Mouse (Mus musculus): ENCODE results near the gene Ppfibp1. TPM values are rescaled to one million over a fixed set of nuclear protein-coding genes. Genes with fewer than 3 reads are reported as not detected.
"Not testable (repeated sequence)": the region's sequence is repeated elsewhere in the genome, so short reads cannot be mapped to it uniquely, and the experiment has no call there.

Ppfibp1 gene
- polyA plus RNA-seq, 1 experiment from 2014 or later = 25.0 TPM

DNA sequence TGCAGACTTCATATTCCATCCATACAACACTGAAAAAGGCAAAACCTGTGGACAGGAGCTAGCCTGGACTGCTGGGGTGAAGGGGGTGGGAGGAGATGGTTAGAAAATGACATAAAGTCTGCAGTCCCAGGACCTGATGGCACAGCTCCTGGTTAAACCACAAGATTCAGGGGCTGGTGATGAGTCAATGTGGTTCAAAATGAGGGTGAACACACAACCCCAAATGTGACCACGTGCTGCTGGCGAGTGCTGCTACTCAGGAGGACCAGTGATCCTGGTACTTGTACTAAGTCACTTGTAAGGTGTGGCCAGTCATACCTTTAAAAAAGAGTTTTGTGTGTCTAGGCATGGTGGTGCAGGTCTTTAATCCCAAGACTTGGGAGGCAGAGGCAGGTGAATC, 25.1 kb upstream of the Ppfibp1 start:
- H3K27me3 ChIP-seq = no peaks in the 10 kb centered on the region
- H3K9ac ChIP-seq (replicated peaks) = no peak overlapping the region
- H3K4me3 ChIP-seq = no peak overlapping the region
- no peak overlapping the region for H3K4me2 ChIP-seq (replicated peaks)
- no peaks in the 10 kb centered on the region for H3K36me3 ChIP-seq
- no peaks in the 10 kb centered on the region for H3K4me1 ChIP-seq
- ATAC-seq (ENCODE audit: low FRiP score, low read depth) = no peak
- WGBS = 90% methylated on average over 2 of the region's 2 CpGs
- H3K9me3 ChIP-seq = no peaks in the 10 kb centered on the region
- H3K27ac ChIP-seq (replicated peaks) = no peak overlapping the region

DNA sequence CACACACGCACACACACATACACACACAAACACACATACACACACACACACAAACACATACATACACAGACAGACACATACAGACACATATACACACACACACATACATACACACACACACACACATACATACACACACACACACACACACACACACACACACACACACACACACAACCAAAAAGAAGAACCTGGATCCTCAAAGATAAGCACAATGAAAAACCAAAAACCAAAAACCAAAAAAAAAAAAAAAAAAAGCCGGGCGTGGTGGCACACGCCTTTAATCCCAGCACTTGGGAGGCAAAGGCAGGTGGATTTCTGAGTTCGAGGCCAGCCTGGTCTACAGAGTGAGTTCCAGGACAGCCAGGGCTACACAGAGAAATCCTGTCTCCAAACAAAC, 23.9 kb upstream of the Ppfibp1 start:
- WGBS = 92% methylated on average over 4 of the region's 5 CpGs
- not testable (repeated sequence) for ATAC-seq (ENCODE audit: low FRiP score, low read depth); H3K4me2 ChIP-seq (replicated peaks); H3K4me3 ChIP-seq; H3K27me3 ChIP-seq; H3K4me1 ChIP-seq; H3K9me3 ChIP-seq; H3K9ac ChIP-seq (replicated peaks); H3K27ac ChIP-seq (replicated peaks); H3K36me3 ChIP-seq

DNA sequence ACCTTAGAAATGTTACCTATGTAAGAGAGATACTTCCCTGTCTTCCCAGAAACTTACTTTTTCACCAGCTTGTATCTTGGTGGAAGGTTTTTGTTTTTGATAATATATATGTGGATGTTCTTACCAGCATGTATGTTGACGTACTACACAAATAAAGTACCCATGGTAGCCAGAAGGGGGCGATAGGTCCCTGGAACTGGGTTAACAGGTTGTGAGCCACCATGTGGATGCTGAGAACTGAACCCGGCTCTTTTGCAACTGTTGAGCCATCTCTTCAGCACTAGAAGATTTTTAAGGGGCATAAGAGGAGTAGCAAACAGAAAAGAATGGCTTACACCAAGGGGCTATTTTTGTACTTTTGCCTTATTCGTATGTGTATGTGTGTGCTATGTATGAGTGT, 22.6 kb upstream of the Ppfibp1 start:
- Histone ChIP-seq H3K4me1 (no peaks in the 10 kb centered on the region), H3K4me2 (replicated peaks) (no peak overlapping the region), H3K4me3 (no peak overlapping the region), H3K27me3 (no peaks in the 10 kb centered on the region), H3K36me3 (no peaks in the 10 kb centered on the region), H3K27ac (replicated peaks) (no peak overlapping the region), H3K9ac (replicated peaks) (no peak overlapping the region), H3K9me3 (no peaks in the 10 kb centered on the region)
- WGBS = 79% methylated on average over 4 of the region's 4 CpGs
- no peak for ATAC-seq (ENCODE audit: low FRiP score, low read depth)

DNA sequence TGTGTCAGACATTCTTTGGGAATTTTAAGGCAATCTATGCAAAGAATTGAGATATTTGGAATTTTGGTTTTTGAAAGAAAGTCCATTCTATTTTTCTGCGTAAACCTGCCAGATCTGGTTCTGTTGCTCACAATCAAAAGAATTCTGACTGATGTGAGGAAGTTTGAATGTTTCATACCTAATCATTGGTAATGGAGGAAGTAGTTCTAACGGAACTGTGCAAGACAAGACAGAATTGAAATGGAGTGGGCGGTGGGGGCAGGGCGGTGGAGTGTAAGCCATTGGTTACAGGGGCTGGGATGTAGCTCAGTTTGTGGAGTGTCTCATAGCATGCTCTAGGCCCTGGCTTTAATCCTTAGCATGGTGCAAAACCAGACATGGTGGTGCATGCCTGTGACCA, 16.3 kb upstream of the Ppfibp1 start:
- WGBS = 93% methylated on average over 4 of the region's 4 CpGs
- no peaks in the 10 kb centered on the region for H3K36me3 ChIP-seq
- no peaks in the 10 kb centered on the region for H3K4me1 ChIP-seq
- no peak overlapping the region for H3K4me3 ChIP-seq
- no peak overlapping the region for H3K9ac ChIP-seq (replicated peaks)
- H3K27ac ChIP-seq (replicated peaks) = no peak overlapping the region
- ATAC-seq (ENCODE audit: low FRiP score, low read depth) = no peak
- H3K27me3 ChIP-seq = no peaks in the 10 kb centered on the region
- H3K4me2 ChIP-seq (replicated peaks) = no peak overlapping the region
- peaks cover 3% of the 10 kb centered on the region; the same call in 1 of the 2 replicates for H3K9me3 ChIP-seq

DNA sequence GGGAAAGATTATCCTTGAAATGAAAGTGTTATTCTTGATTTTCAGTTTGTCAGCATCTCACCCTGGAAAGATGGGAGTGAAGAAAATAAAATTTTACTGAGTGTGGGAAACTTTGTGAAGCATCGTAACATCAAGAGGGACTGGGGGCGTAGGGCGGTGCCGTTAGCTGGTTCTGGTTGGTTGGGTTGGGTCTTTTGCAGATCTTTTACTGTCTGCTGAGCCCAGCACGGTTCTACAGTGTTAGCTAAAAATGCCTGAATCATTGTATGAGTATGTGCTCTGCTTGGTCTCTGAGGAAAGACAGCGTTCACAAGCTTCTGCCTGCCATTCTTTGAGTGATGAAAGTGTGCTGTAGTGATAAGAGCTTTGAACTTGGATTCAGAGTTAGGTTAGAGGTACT, 13.9 kb upstream of the Ppfibp1 start:
- no peak overlapping the region for H3K4me3 ChIP-seq
- H3K9me3 ChIP-seq = peaks cover 7% of the 10 kb centered on the region; the same call in 1 of the 2 replicates
- no peaks in the 10 kb centered on the region for H3K27me3 ChIP-seq
- no peak overlapping the region for H3K27ac ChIP-seq (replicated peaks)
- no peak for ATAC-seq (ENCODE audit: low FRiP score, low read depth)
- H3K4me2 ChIP-seq (replicated peaks) = no peak overlapping the region
- no peaks in the 10 kb centered on the region for H3K36me3 ChIP-seq
- 80% methylated on average over 6 of the region's 6 CpGs for WGBS
- H3K4me1 ChIP-seq = no peaks in the 10 kb centered on the region; the same call in 1 of the 2 replicates
- H3K9ac ChIP-seq (replicated peaks) = no peak overlapping the region

DNA sequence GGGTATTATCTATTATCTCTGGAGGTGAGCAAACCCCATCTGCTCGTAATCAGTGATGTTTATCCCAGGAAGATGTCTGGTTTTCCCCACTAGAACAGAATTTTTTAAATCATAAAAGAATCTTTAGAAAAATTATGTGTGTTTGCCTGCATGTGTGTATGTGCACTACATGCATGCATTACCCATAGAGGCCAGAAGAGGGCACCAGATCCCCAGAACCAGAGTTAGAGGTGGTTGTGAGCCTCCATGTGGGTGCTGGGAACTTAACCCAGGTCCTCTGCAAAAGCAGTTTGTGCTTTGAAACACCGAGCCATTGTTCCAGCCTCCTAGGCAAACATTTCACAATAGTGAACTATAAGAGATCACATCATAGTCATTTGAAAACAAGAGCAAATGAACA, 11.5 kb upstream of the Ppfibp1 start:
- ATAC-seq (ENCODE audit: low FRiP score, low read depth) = no peak
- H3K4me2 ChIP-seq (replicated peaks) = no peak overlapping the region
- no peaks in the 10 kb centered on the region for H3K27me3 ChIP-seq
- H3K4me3 ChIP-seq = no peak overlapping the region
- H3K27ac ChIP-seq (replicated peaks) = no peak overlapping the region
- no peak overlapping the region for H3K9ac ChIP-seq (replicated peaks)
- WGBS = 84% methylated on average over 2 of the region's 2 CpGs
- no peaks in the 10 kb centered on the region for H3K36me3 ChIP-seq
- H3K9me3 ChIP-seq = peaks cover 7% of the 10 kb centered on the region; the same call in 1 of the 2 replicates
- no peaks in the 10 kb centered on the region; the same call in 1 of the 2 replicates for H3K4me1 ChIP-seq

DNA sequence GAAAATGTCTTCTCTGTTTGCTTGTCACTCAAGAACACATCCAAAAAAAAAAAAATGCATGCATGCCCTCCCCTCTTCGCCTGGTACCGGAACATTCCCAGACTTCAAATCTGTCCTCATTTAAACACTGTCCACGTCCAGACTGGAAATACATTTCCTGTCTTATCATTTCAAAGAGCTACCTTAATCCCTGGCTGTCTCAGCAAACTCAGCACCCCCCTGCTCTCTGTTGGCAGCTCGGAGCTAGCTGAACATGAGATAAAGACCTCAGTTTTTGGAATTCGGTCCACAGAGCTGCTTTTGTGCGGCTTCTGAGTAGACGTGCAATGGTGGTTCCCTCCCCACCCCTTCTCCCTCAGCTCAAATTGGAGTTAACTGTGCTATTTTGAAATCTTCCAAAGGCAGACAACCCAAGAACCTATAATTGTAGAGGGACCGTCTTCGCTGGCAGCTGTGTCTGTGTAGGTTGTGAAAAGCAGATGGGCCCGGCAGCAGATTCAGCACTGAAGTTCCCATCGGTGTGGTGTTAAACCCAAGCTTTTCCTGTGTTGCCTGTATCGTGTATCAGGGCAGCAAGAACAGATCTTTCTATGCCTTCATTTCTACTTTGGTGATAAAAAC, 10.8 kb upstream of the Ppfibp1 start:
- H3K36me3 ChIP-seq = no peaks in the 10 kb centered on the region
- no peak overlapping the region for H3K9ac ChIP-seq (replicated peaks)
- H3K9me3 ChIP-seq = peaks cover 7% of the 10 kb centered on the region; the same call in 1 of the 2 replicates
- no peak for ATAC-seq (ENCODE audit: low FRiP score, low read depth)
- no peak overlapping the region for H3K4me3 ChIP-seq
- WGBS = 90% methylated on average over 12 of the region's 12 CpGs
- H3K4me2 ChIP-seq (replicated peaks) = no peak overlapping the region
- H3K27ac ChIP-seq (replicated peaks) = no peak overlapping the region
- H3K4me1 ChIP-seq = no peaks in the 10 kb centered on the region; the same call in 1 of the 2 replicates
- H3K27me3 ChIP-seq = no peaks in the 10 kb centered on the region

DNA sequence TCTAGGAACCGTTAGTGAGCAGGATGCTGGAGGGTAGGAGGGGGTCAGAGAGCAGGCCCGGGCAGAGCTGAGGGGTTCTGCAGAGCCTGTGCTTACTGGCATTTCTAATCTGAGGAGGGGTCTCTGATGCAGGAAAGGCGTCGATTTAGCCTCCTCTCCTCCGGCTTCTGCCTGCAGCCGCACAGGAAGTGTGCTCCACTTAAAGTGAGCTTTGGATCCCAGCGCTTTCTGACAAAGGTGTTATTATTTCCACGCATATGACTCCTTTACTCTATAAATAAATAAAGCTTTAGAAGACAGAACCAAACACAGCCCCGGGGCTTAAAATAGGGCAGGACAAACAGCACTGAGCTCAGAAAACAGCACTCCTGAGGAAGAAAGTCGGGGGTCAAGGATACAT, 9.4 kb upstream of the Ppfibp1 start:
- no peak overlapping the region for H3K4me3 ChIP-seq
- WGBS = 49% methylated on average over 10 of the region's 10 CpGs
- peaks cover 7% of the 10 kb centered on the region; the same call in 1 of the 2 replicates for H3K9me3 ChIP-seq
- H3K36me3 ChIP-seq = no peaks in the 10 kb centered on the region
- H3K9ac ChIP-seq (replicated peaks) = no peak overlapping the region
- H3K27ac ChIP-seq (replicated peaks) = no peak overlapping the region
- H3K4me1 ChIP-seq = no peaks in the 10 kb centered on the region; the same call in 1 of the 2 replicates
- H3K4me2 ChIP-seq (replicated peaks) = no peak overlapping the region
- no peak for ATAC-seq (ENCODE audit: low FRiP score, low read depth)
- no peaks in the 10 kb centered on the region for H3K27me3 ChIP-seq

DNA sequence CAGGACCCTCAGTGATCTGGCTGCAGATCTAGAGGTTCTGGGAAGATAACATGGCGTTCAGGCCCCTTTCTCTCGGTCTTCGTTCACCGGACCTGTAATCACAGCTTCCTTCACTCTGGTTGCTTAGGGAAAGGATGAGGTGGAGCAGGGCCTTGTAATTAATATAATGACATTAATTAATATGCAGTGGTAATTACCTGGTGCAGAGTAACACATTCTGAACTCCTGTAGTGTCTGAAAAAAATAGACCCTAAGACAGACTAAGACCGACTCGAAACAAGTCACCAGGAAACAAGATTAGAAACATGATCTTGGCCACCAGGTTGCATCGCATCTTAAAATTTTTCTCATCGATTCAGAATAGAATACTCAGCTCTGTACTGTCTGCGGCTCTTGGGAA, 8.4 kb upstream of the Ppfibp1 start:
- Histone ChIP-seq H3K9me3 (peaks cover 7% of the 10 kb centered on the region; the same call in 1 of the 2 replicates), H3K9ac (replicated peaks) (no peak overlapping the region), H3K27me3 (no peaks in the 10 kb centered on the region), H3K4me2 (replicated peaks) (no peak overlapping the region), H3K36me3 (no peaks in the 10 kb centered on the region), H3K4me1 (no peaks in the 10 kb centered on the region; the same call in 1 of the 2 replicates), H3K27ac (replicated peaks) (no peak overlapping the region), H3K4me3 (no peak overlapping the region)
- WGBS = 87% methylated on average over 9 of the region's 9 CpGs
- ATAC-seq (ENCODE audit: low FRiP score, low read depth) = no peak

DNA sequence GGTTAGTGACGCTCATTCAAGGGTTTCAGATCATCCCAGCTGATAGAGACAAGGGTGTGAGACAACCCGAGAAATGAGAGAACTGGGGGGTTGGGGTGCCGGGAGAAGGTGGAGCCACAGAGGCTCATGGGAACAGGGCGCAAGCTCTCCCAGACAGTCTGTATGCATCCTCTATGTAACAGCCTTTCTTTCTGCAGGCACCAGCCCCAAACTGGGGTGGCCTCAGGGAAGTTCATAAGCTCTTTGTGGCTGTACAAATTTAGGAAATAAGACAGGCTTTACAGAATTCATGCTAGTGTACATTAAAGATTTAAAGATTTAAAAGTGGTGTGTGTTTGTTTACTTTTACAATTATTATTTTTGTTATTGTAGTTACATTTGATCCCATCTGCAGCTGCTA, 8.0 kb upstream of the Ppfibp1 start:
- no peak overlapping the region for H3K4me3 ChIP-seq
- H3K36me3 ChIP-seq = no peaks in the 10 kb centered on the region
- no peaks in the 10 kb centered on the region for H3K27me3 ChIP-seq
- H3K4me2 ChIP-seq (replicated peaks) = no peak overlapping the region
- WGBS = 83% methylated on average over 4 of the region's 4 CpGs
- H3K9ac ChIP-seq (replicated peaks) = no peak overlapping the region
- H3K27ac ChIP-seq (replicated peaks) = no peak overlapping the region
- peaks cover 7% of the 10 kb centered on the region; the same call in 1 of the 2 replicates for H3K9me3 ChIP-seq
- ATAC-seq (ENCODE audit: low FRiP score, low read depth) = no peak
- no peaks in the 10 kb centered on the region; the same call in 1 of the 2 replicates for H3K4me1 ChIP-seq

DNA sequence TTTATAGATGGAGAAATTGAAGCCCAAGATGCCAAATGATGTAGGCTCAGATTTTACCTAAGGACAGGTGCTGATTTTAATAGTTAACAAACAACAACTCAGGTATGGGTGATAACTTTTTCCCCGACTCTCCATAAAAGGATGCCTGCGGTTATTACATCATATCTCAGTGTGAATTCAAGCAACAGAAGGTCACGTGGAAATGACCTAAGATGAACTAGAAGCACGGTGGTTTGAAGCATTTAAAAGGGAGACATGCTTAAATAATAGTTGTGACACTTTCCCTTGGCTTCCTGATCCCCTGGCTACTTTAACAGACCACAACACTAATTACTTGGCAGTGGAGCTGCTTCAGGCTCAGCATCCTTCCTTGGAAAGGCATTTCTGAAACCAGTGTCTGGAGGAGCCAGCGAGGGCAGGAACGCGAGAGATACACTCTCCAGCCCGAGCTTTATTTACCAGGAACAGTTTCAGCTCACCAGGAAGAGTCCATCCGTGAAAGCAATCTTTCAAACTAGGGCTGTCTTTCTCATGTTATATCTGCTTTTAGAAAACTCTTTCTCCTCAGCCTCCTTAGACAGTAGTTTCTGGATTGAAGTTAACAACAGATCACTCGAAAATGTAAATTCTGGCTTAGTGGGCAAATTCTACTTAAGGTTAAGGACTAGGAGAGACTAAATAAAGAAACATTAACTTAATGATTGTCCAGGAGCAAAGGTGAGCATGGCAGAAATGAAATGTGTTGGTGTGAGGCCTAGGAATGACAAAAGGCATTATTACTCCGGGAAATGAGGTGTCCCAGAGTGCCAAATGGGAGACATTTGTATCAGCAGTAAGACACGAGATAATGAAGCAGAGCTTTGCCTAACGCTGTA, 6.2 kb upstream of the Ppfibp1 start:
- Histone ChIP-seq H3K9me3 (peaks cover 2% of the 10 kb centered on the region; the same call in 1 of the 2 replicates), H3K4me3 (no peak overlapping the region), H3K4me2 (replicated peaks) (no peak overlapping the region), H3K36me3 (no peaks in the 10 kb centered on the region), H3K4me1 (no peaks in the 10 kb centered on the region; the same call in 1 of the 2 replicates), H3K27me3 (no peaks in the 10 kb centered on the region), H3K9ac (replicated peaks) (no peak overlapping the region), H3K27ac (replicated peaks) (no peak overlapping the region)
- WGBS = 71% methylated on average over 13 of the region's 13 CpGs
- ATAC-seq (ENCODE audit: low FRiP score, low read depth) = no peak

DNA sequence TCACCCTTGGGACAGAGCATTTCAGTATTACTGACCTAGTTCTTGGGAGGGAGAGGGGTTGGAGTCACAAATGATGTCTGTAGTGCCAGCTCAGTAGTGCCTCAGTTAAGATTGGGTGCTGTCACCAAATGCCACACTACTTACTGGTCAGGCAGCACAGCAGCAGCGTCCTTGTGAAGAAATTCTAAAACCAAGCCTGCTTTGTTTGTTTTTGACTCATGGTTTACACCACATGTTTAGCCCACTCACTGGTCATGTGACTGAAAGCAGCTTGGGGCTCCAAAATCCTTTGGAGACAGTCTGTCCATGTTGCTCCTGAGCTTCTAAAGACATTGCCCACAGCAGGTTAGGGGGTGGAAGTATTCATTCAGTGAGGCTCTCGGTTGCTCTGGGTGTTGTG, 4.9 kb upstream of the Ppfibp1 start:
- H3K27me3 ChIP-seq = no peaks in the 10 kb centered on the region
- no peak overlapping the region for H3K4me3 ChIP-seq
- no peak overlapping the region for H3K27ac ChIP-seq (replicated peaks)
- H3K36me3 ChIP-seq = no peaks in the 10 kb centered on the region
- ATAC-seq (ENCODE audit: low FRiP score, low read depth) = no peak
- no peak overlapping the region for H3K9ac ChIP-seq (replicated peaks)
- H3K4me2 ChIP-seq (replicated peaks) = no peak overlapping the region
- no peaks in the 10 kb centered on the region for H3K9me3 ChIP-seq
- WGBS = 76% methylated on average over 2 of the region's 2 CpGs
- no peaks in the 10 kb centered on the region; the same call in 1 of the 2 replicates for H3K4me1 ChIP-seq
